Mouse (Mus musculus): ENCODE data around the gene AI464131. TPM values are rescaled to one million over a fixed set of nuclear protein-coding genes. Genes with fewer than 3 reads are reported as not detected.

AI464131 gene
- total RNA-seq, 2 experiments from 2014 or later: 29.9 to 32.4 TPM

- no peak for DNase-seq
Observed at GRCm38 (mm10) chr4:41504325-41504724, 1.4 kb upstream of the AI464131 start.

GRCm38 (mm10) chr4:41502171-41502940, 520 bp downstream of the AI464131 start:
- DNase-seq: no peak

GRCm38 (mm10) chr4:41500787-41501186, 2.1 kb downstream of the AI464131 start:
- DNase-seq: no peak

- no peak for DNase-seq
Observed at GRCm38 (mm10) chr4:41499619-41500018, 3.3 kb downstream of the AI464131 start.

GRCm38 (mm10) chr4:41498921-41499391, 3.9 kb downstream of the AI464131 start:
- no peak for DNase-seq

- no peak for DNase-seq
Observed at GRCm38 (mm10) chr4:41497995-41498845, 4.7 kb downstream of the AI464131 start.

GRCm38 (mm10) chr4:41497579-41497978, 5.3 kb downstream of the AI464131 start:
- DNase-seq: peak in 1 of 2 experiments; percentile 26

GRCm38 (mm10) chr4:41497046-41497445, 5.8 kb downstream of the AI464131 start:
- no peak for DNase-seq

- no peak for DNase-seq
Observed at GRCm38 (mm10) chr4:41495850-41496249, 7.0 kb downstream of the AI464131 start.

GRCm38 (mm10) chr4:41495076-41495475, 7.8 kb downstream of the AI464131 start:
- no peak for DNase-seq

GRCm38 (mm10) chr4:41494378-41494777, 8.5 kb downstream of the AI464131 start:
- DNase-seq: no peak

GRCm38 (mm10) chr4:41493464-41494116, 9.3 kb downstream of the AI464131 start:
- no peak for DNase-seq

GRCm38 (mm10) chr4:41492951-41493350, 9.9 kb downstream of the AI464131 start:
- DNase-seq: no peak

GRCm38 (mm10) chr4:41481601-41482017, 21.3 kb downstream of the AI464131 start:
- peak in 1 of 2 experiments; percentile 44 for DNase-seq

GRCm38 (mm10) chr4:41480254-41480653, 22.6 kb downstream of the AI464131 start:
- DNase-seq: peak in 1 of 2 experiments; percentile 33

GRCm38 (mm10) chr4:41479456-41479804, 23.4 kb downstream of the AI464131 start:
- no peak for DNase-seq

- DNase-seq: no peak
Observed at GRCm38 (mm10) chr4:41478751-41479455, 24.0 kb downstream of the AI464131 start.

GRCm38 (mm10) chr4:41477648-41478160, 25.2 kb downstream of the AI464131 start:
- no peak for DNase-seq

- no peak for DNase-seq
Observed at GRCm38 (mm10) chr4:41471384-41471689, 31.5 kb downstream of the AI464131 start.

- DNase-seq: peak; percentile 42 to 47
Observed at GRCm38 (mm10) chr4:41470684-41471383, 32.0 kb downstream of the AI464131 start.

- no peak for DNase-seq
Observed at GRCm38 (mm10) chr4:41470051-41470683, 32.7 kb downstream of the AI464131 start.

Measured in layer of hippocampus, postnatal 36 days (tissue).